Mouse (Mus musculus) cerebellum, postnatal 25 days (tissue): ENCODE measurements around the gene Rheb.
"Not testable (repeated sequence)": the region's sequence is repeated elsewhere in the genome, so short reads cannot be mapped to it uniquely, and the experiment has no call there.

Experiments
- DNase-seq, 2 experiments: peaks; one replicate each; pipeline ENCODE4 v3.0.0; 2021; ENCODE audit warnings: mixed read lengths in 2 of 2

The Rheb gene

GRCm38 (mm10) chr5:24841662-24842273, 656 bp downstream of the Rheb start:
- DNase-seq, result peak in 1 of 2 experiments; percentile 76

GRCm38 (mm10) chr5:24840975-24841431, 1.4 kb downstream of the Rheb start:
- no peak for DNase-seq

GRCm38 (mm10) chr5:24834491-24834890, 7.9 kb downstream of the Rheb start:
- DNase-seq, result no peak

GRCm38 (mm10) chr5:24831912-24832311, 10.5 kb downstream of the Rheb start:
- DNase-seq, result no peak

- DNase-seq, result peak in 1 of 2 experiments; percentile 22
These were observed 14.0 kb downstream of the Rheb start for GRCm38 (mm10) chr5:24828446-24828845.

- no peak for DNase-seq
These were observed 15.3 kb downstream of the Rheb start for GRCm38 (mm10) chr5:24827173-24827572.

- no peak for DNase-seq
These were observed 16.2 kb downstream of the Rheb start for GRCm38 (mm10) chr5:24826056-24826770.

GRCm38 (mm10) chr5:24825365-24826055, 16.9 kb downstream of the Rheb start:
- peak in 1 of 2 experiments; percentile 43 for DNase-seq

GRCm38 (mm10) chr5:24823864-24824405, 18.5 kb downstream of the Rheb start:
- no peak for DNase-seq

- DNase-seq, result peak; percentile 30 to 51
These were observed 19.6 kb downstream of the Rheb start for GRCm38 (mm10) chr5:24822781-24823180.

GRCm38 (mm10) chr5:24822231-24822630, 20.2 kb downstream of the Rheb start:
- DNase-seq, result not testable (repeated sequence)

GRCm38 (mm10) chr5:24821403-24821841, 21.0 kb downstream of the Rheb start:
- DNase-seq, result peak; percentile 23 to 39

- peak in 1 of 2 experiments; percentile 41 for DNase-seq
These were observed 21.8 kb downstream of the Rheb start for GRCm38 (mm10) chr5:24820627-24821026.

- no peak for DNase-seq
These were observed 25.2 kb downstream of the Rheb start for GRCm38 (mm10) chr5:24817191-24817590.

GRCm38 (mm10) chr5:24813946-24814345, 28.5 kb downstream of the Rheb start:
- DNase-seq, result no peak

GRCm38 (mm10) chr5:24813005-24813404, 29.4 kb downstream of the Rheb start:
- DNase-seq, result no peak

- DNase-seq, result no peak
These were observed 37.2 kb downstream of the Rheb start for GRCm38 (mm10) chr5:24805222-24805621.

GRCm38 (mm10) chr5:24804661-24805060, 37.8 kb downstream of the Rheb start:
- no peak for DNase-seq

GRCm38 (mm10) chr5:24801841-24802624, 40.4 kb downstream of the Rheb start:
- no peak for DNase-seq

- DNase-seq, result peak in 1 of 2 experiments; percentile 30
These were observed 42.0 kb downstream of the Rheb start for GRCm38 (mm10) chr5:24800416-24800815.

GRCm38 (mm10) chr5:24798639-24799038, 43.8 kb downstream of the Rheb start:
- no peak for DNase-seq

GRCm38 (mm10) chr5:24797858-24798257, 44.6 kb downstream of the Rheb start:
- DNase-seq, result no peak
